Mouse (Mus musculus) kidney, embryonic 16.5 days (tissue): ENCODE measurements at regions not wholly inside any gene's neighbourhood (a gene's known extent, or its start where the extent isn't known, plus 50 kb on each side); places are given as distances from the start of the nearest gene placed in this dataset.

Experiments used
- ATAC-seq: fragments of 200-750 bp; cut with Nextera tagmentation; 2 replicates; pipeline ENCODE4 v1.8.0; 2017; ENCODE audit warnings: moderate TSS enrichment; ENCODE audit not compliant: low FRiP score, low TSS enrichment
- H3K27ac ChIP-seq: fragments of 300-500 bp; sonication (generic); 2 replicates; pipeline ENCODE4 v1.5.1; 2014; ENCODE audit warnings: low read length
- H3K27me3 ChIP-seq: fragments of 300-500 bp; sonication (generic); 2 replicates; pipeline ENCODE4 v1.6.1; 2014; ENCODE audit warnings: low read length, control low read depth, mixed read lengths; ENCODE audit not compliant: insufficient read depth
- H3K36me3 ChIP-seq: fragments of 300-500 bp; sonication (generic); 2 replicates; pipeline ENCODE4 v1.6.1; 2014; ENCODE audit warnings: low read length, control low read depth, mixed read lengths; ENCODE audit not compliant: insufficient read depth
- H3K4me1 ChIP-seq: fragments of 300-500 bp; sonication (generic); 2 replicates; pipeline ENCODE4 v1.6.1; 2014; ENCODE audit warnings: low read length, control low read depth, mixed read lengths; ENCODE audit not compliant: insufficient read depth
- H3K4me2 ChIP-seq: fragments of 300-500 bp; sonication (generic); replicated peaks from 2 replicates; pipeline ENCODE4 v1.6.1; 2014; ENCODE audit warnings: low read depth, low read length
- H3K4me3 ChIP-seq: fragments of 300-500 bp; sonication (generic); 2 replicates; pipeline ENCODE4 v1.5.1; 2014; ENCODE audit warnings: mild to moderate bottlenecking, low read length
- H3K9ac ChIP-seq: fragments of 300-500 bp; sonication (generic); replicated peaks from 2 replicates; pipeline ENCODE4 v1.6.1; 2014; ENCODE audit warnings: low read length
- H3K9me3 ChIP-seq: fragments of 300-500 bp; sonication (generic); 2 replicates; pipeline ENCODE4 v1.6.1; 2016; ENCODE audit warnings: low read length, control low read depth
- WGBS: fragments of 180-500 bp; shearing (Covaris S2); extraction: QIAGEN DNeasy Blood & Tissue Kit; methylation state at CpG from one replicate; pipeline ENCODE4 v1.1.7; 2014; 5-methylcytosine and 5-hydroxymethylcytosine counted together

DNA sequence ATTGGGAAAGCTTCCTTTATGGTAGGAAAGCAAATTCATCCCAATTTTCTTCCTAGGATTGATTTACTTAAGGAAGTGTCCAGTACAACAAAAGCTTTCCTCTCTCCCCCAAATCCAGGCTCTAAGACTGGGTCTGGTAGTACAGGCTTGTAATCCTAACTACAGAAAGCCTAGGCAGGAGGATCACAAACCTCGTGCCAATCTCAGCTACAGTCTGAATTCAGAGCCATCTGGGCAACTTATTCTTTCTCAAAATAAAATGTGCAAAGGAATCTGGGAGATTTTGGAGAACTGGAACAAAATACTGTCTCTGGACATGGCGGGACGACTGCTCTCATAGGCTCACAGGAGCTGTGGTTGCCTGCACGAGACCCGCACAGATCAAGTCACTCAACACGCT, 377.4 kb upstream of the Satb1 start:
- Histone ChIP-seq H3K9ac (no peak overlapping the region), H3K9me3 (no peaks in the 10 kb centered on the region), H3K4me3 (no peak overlapping the region), H3K27me3 (no peaks in the 10 kb centered on the region), H3K27ac (no peak overlapping the region), H3K36me3 (no peaks in the 10 kb centered on the region), H3K4me1 (no peaks in the 10 kb centered on the region), H3K4me2 (no peak overlapping the region)
- no peak for ATAC-seq
- 85% methylated on average over 6 of the region's 6 CpGs for WGBS

DNA sequence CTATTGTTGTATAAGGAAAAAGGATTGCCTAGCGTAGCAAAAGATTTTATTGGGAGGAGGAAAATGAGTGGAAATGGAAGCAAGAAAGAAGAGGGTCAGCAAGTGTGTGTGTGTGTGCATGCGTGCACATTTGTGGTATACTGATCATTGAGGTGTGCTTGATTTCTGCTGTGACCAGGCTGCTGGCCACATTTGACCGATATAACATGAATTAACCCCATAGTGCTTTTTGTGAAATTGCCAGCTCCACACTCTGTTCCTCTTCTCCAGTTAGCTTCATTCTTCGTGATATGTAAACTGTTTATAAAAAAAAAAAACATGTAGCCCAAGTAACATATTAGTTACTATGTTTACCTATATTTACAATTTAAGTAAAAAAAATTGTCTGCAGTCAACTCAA, 364.6 kb upstream of the Satb1 start:
- no peak for ATAC-seq
- no peak overlapping the region for H3K9ac ChIP-seq
- no peak overlapping the region for H3K27ac ChIP-seq
- WGBS, result 92% methylated on average over 4 of the region's 4 CpGs
- no peaks in the 10 kb centered on the region for H3K36me3 ChIP-seq
- H3K27me3 ChIP-seq, result no peaks in the 10 kb centered on the region
- no peaks in the 10 kb centered on the region for H3K9me3 ChIP-seq
- H3K4me2 ChIP-seq, result no peak overlapping the region
- H3K4me3 ChIP-seq, result no peak overlapping the region
- no peaks in the 10 kb centered on the region for H3K4me1 ChIP-seq

DNA sequence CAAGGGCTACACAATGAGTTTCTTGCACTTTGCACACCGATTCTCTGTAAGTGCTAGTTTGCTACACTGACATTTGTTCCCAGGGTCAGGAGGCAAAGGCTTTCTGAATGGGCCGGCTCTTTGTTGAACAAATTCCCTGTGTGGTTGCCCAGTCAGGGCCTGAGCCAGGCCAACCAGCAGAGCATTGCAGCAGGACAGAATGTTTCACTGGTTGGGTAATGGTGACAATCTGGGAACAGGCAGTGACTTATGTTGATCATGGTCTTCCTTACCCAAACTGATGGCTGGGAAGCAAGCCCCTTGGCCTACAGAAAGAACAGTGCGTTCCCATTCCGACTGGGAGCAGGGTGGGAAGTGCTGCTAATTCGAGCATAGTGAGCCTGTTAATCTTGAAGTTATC, 363.7 kb upstream of the Satb1 start:
- H3K9me3 ChIP-seq, result no peaks in the 10 kb centered on the region
- WGBS, result 88% methylated on average over 5 of the region's 5 CpGs
- H3K4me3 ChIP-seq, result no peak overlapping the region
- H3K4me1 ChIP-seq, result no peaks in the 10 kb centered on the region
- H3K4me2 ChIP-seq, result no peak overlapping the region
- no peaks in the 10 kb centered on the region for H3K27me3 ChIP-seq
- no peak for ATAC-seq
- no peak overlapping the region for H3K27ac ChIP-seq
- H3K9ac ChIP-seq, result no peak overlapping the region
- no peaks in the 10 kb centered on the region for H3K36me3 ChIP-seq

DNA sequence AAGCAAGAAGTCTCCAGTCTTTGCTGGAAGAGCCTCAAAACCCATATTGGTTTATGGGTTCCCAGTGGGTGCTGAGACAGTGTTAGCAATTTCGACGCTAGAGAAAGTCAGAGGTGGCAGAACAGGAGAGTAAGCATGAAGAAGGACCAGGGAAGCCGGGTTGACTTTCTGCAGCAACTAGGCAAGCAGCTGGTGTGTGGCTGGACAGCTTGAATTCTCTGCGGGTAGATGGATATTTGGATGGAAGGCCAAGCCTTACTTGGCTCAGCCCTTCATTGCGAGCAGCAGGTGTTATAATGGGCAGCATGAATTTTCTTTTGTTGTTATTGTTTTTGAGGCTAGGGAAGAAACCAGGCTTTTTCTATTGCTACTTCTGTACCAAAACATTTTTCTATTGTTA, 362.7 kb upstream of the Satb1 start:
- Histone ChIP-seq H3K9me3 (no peaks in the 10 kb centered on the region), H3K4me1 (no peaks in the 10 kb centered on the region), H3K27me3 (no peaks in the 10 kb centered on the region), H3K36me3 (no peaks in the 10 kb centered on the region), H3K4me2 (no peak overlapping the region), H3K4me3 (no peak overlapping the region), H3K27ac (no peak overlapping the region), H3K9ac (no peak overlapping the region)
- no peak for ATAC-seq
- 87% methylated on average over 5 of the region's 5 CpGs for WGBS

DNA sequence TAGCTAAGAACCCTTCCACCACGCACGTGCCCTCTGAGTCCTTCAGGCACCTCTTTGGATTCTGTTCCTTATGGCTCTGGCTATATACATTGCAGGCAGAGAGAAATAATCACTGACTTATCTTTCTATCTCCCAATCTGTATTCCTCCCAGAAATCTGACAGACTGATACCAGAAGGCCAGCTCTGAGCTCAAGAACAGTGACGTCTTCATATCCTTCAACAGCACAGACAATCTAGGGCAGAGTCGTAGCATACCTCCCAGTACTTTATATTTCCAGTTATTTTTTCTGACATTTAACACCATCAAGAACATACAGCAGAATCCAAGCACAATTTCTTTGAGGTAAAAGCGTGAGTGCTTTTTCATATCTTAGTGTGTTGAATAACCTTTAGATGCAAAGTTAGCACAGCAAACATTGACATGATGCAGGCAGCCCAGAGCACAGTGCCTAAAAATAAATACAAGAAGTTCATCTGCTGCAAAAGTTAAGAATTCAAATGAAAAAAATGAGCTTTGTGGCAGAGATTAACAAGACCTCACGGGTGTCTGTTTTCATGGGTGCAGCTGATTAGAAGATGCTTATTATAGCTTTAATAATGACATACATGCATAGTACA, 358.1 kb upstream of the Satb1 start:
- H3K9ac ChIP-seq, result no peak overlapping the region
- no peak overlapping the region for H3K27ac ChIP-seq
- WGBS, result 85% methylated on average over 6 of the region's 6 CpGs
- ATAC-seq, result no peak
- H3K4me3 ChIP-seq, result no peak overlapping the region
- H3K36me3 ChIP-seq, result no peaks in the 10 kb centered on the region
- H3K27me3 ChIP-seq, result no peaks in the 10 kb centered on the region
- no peaks in the 10 kb centered on the region for H3K4me1 ChIP-seq
- H3K4me2 ChIP-seq, result no peak overlapping the region
- H3K9me3 ChIP-seq, result no peaks in the 10 kb centered on the region

DNA sequence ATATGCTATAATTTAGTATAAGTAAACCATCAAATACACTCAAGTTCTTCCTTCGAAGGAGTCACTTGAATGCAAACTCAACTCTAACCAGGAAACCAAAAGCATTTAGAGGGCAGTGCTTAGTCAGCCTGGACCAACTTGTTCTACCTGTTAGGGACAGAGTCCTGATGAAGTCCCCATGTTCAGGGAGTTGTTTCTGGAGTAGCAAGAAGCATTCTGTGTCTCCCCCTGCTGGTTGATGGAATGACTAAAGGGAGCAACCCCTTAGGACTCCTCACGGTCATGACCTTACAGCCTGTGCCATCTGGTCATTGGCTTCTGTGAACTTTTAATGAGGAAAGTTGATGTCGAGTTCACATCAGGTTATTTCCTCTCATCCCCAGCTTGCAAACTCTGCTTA, 349.6 kb upstream of the Satb1 start:
- Histone ChIP-seq H3K4me3 (no peak overlapping the region), H3K4me1 (no peaks in the 10 kb centered on the region), H3K27ac (no peak overlapping the region), H3K4me2 (no peak overlapping the region), H3K9me3 (peaks cover 2% of the 10 kb centered on the region), H3K27me3 (no peaks in the 10 kb centered on the region), H3K36me3 (no peaks in the 10 kb centered on the region), H3K9ac (no peak overlapping the region)
- no peak for ATAC-seq
- WGBS, result 34% methylated on average over 3 of the region's 3 CpGs

DNA sequence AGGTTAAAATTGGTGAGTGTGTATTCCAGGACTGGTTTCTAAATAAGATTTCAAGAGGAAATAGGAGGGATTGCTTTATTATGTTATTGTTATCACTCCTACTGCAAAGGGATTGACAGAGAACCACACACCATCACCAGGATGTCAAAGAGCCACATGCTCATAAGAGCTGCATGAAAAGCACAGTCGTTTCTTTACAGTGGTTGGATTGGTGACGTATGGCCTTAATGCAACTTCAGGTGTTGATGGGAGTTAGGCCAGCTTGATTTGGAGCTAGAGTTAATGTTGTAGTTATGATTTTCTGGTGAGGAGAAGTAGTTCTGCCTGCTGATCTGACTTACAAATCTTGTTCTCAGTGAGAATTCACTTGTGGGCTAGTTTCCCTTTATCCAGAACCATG, 344.9 kb upstream of the Satb1 start:
- H3K4me3 ChIP-seq, result no peak overlapping the region
- H3K9ac ChIP-seq, result no peak overlapping the region
- H3K9me3 ChIP-seq, result peaks cover 2% of the 10 kb centered on the region
- no peak overlapping the region for H3K4me2 ChIP-seq
- ATAC-seq, result no peak
- WGBS, result 63% methylated on average over 2 of the region's 2 CpGs
- H3K36me3 ChIP-seq, result no peaks in the 10 kb centered on the region
- H3K4me1 ChIP-seq, result no peaks in the 10 kb centered on the region
- no peaks in the 10 kb centered on the region for H3K27me3 ChIP-seq
- H3K27ac ChIP-seq, result no peak overlapping the region

DNA sequence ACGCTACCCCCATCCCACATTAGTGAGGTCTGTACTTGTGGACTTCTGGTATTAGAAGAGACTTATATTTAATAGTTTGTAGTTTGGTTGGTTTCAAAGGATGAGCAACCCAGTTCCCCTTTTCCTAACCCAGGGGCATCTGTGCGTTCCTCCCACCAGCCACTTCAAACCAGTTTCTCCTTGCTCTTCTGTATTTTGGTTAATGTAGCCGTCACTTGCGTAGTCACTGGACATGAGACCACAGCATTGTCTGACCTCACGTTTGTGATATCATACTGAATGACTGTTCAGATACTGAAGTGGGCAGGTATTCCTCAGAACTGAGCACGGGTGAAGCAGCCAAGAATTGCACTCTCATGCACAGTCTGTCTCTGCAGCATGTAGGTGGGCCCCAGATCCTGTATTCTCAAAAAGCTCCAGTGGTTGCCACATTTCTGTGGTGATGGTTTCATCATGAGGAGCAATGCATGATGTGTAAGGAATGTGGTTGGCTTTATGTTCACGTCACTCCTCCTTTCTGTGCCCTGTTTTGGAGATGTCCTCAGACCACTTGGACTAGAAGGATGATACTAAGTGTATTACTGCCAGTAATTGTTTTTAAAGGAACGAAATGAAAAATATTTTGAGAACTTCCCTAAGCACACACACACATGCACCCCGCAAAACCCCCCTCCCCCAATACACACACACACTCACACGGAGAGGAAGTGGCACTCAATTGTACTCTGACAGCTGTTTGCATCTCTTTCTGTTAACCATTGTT, 335.2 kb upstream of the Satb1 start:
- H3K9me3 ChIP-seq, result no peaks in the 10 kb centered on the region
- no peak for ATAC-seq
- WGBS, result 81% methylated on average over 10 of the region's 10 CpGs
- no peaks in the 10 kb centered on the region for H3K27me3 ChIP-seq
- H3K4me3 ChIP-seq, result no peak overlapping the region
- H3K4me1 ChIP-seq, result no peaks in the 10 kb centered on the region
- H3K36me3 ChIP-seq, result no peaks in the 10 kb centered on the region
- no peak overlapping the region for H3K27ac ChIP-seq
- H3K4me2 ChIP-seq, result no peak overlapping the region
- H3K9ac ChIP-seq, result no peak overlapping the region

DNA sequence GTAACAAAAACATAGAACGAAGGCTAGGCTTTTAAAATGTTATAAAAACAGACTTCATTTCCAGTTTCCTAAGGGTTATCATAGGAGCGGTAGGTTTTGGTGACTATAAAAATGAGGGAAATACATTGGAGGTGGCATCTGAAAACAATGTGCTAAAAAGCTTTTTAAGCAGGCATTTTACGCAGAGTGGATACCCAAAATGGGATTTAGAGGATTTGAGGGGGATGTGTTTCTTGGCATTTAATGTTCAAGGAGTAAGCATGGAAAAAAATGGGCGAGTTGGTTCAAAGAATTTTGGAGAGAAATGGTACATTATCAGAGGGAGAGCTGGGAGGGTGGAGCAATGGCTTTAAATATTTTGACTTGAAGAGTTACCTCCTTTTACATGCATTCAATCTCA, 334.6 kb upstream of the Satb1 start:
- Histone ChIP-seq H3K9ac (no peak overlapping the region), H3K4me1 (no peaks in the 10 kb centered on the region), H3K27me3 (no peaks in the 10 kb centered on the region), H3K4me3 (no peak overlapping the region), H3K36me3 (no peaks in the 10 kb centered on the region), H3K27ac (no peak overlapping the region), H3K4me2 (no peak overlapping the region), H3K9me3 (no peaks in the 10 kb centered on the region)
- WGBS, result 71% methylated on average over 4 of the region's 4 CpGs
- ATAC-seq, result no peak

DNA sequence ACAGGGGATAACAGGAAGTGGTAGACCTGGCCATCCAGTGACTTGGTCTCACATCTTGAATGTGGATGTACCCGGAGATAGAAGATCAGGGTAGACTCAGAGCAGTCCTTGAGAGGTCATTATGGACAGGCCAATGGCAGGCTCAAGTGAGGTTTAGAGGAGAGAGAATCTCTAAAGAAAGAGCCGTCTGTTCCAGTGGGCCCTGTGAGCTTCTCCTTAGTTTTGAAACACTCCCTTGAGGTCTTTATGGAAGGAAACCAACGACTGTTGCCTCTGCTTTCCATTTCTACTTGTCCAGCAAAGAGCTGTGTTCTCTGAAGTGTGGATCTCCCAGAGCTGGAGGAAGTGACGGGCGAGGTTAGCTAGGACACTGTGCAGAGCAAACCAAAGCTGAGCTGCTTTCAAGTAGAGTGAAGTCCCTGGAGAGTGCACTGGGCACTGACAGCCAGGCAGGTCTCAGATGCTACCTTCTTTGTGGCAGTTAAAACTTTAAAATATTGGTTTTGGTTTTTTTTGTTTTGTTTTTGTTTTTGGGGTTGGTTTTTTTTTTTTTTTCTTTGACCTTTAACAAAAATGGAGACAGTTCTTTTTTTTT, 332.9 kb upstream of the Satb1 start:
- no peaks in the 10 kb centered on the region for H3K4me1 ChIP-seq
- no peak for ATAC-seq
- H3K9ac ChIP-seq, result no peak overlapping the region
- H3K4me3 ChIP-seq, result no peak overlapping the region
- H3K4me2 ChIP-seq, result no peak overlapping the region
- no peaks in the 10 kb centered on the region for H3K27me3 ChIP-seq
- 81% methylated on average over 5 of the region's 5 CpGs for WGBS
- H3K9me3 ChIP-seq, result no peaks in the 10 kb centered on the region
- H3K27ac ChIP-seq, result no peak overlapping the region
- no peaks in the 10 kb centered on the region for H3K36me3 ChIP-seq
